ENCODE assay signal across 8 mouse cellular contexts in genomic region chr7:117303705-117304104, GRCm38 (mm10).
A peak's percentile ranks its signal among the peaks of the same experiment; 100 is the strongest.
DNase-seq lines count a peak whose midpoint lies in the region; ATAC-seq lines count a peak whose summit lies in the region.

No protein-coding gene starts in this region.

- H3K9me3 ChIP-seq in kidney, embryonic 14.5 days (ENCODE audit: control insufficient read depth, low read length) = no peaks in the 10 kb centered on the region
- H3K9me3 ChIP-seq in forebrain, embryonic 11.5 days (ENCODE audit: control insufficient read depth, low read length) = no peaks in the 10 kb centered on the region

- intact Hi-C loops in heart, postnatal 14 days (cut with DNase I) = loop anchor here (5.0 kb wide), 1 partner anchor 74 kb away; no protein-coding TSS in a partner anchor

- no peaks in the 10 kb centered on the region for H3K4me1 ChIP-seq in kidney, embryonic 14.5 days (ENCODE audit: control insufficient read depth, insufficient read depth, low read length)
- no peaks in the 10 kb centered on the region for H3K4me1 ChIP-seq in forebrain, embryonic 11.5 days (replicated peaks; ENCODE audit: control insufficient read depth, insufficient read depth, low read length)

- DNase-seq in kidney, adult 18-20 months = peak; percentile 3
- DNase-seq in 3T3-L1 (ENCODE audit: low read depth, low spot score) = peak; percentile 63
- peak; percentile 72 for DNase-seq in NIH3T3 (ENCODE audit: low read depth)
- DNase-seq in heart, postnatal 14 days = peak; percentile 25 to 54
- peak; percentile 25 for DNase-seq in retina, embryonic 14.5 days (ENCODE audit: low spot score)
- DNase-seq in forebrain, embryonic 11.5 days (ENCODE audit: low spot score) = no peak

- H3K4me2 ChIP-seq in kidney, embryonic 14.5 days (replicated peaks; ENCODE audit: low read depth, low read length) = no peak overlapping the region
- no peak overlapping the region for H3K4me2 ChIP-seq in forebrain, embryonic 11.5 days (ENCODE audit: low read depth, low read length, severe bottlenecking)

- H3K4me3 ChIP-seq in kidney, embryonic 14.5 days (ENCODE audit: low read length) = no peak overlapping the region
- no peak overlapping the region for H3K4me3 ChIP-seq in forebrain, embryonic 11.5 days (ENCODE audit: low read depth, low read length)

- no peak overlapping the region for H3K9ac ChIP-seq in kidney, embryonic 14.5 days (ENCODE audit: low read depth, low read length)
- no peak overlapping the region for H3K9ac ChIP-seq in forebrain, embryonic 11.5 days (ENCODE audit: low read length)

- no peak for ATAC-seq in kidney, embryonic 14.5 days (ENCODE audit: low FRiP score, low TSS enrichment)
- no peak for ATAC-seq in erythroblast, adult 5-6 weeks (replicated peaks; ENCODE audit: low FRiP score, poor library complexity, severe bottlenecking)
- no peak for ATAC-seq in forebrain, embryonic 11.5 days (replicated peaks; ENCODE audit: low FRiP score)

- no peaks in the 10 kb centered on the region for H3K36me3 ChIP-seq in kidney, embryonic 14.5 days (ENCODE audit: control insufficient read depth, insufficient read depth, low read length)
- no peaks in the 10 kb centered on the region for H3K36me3 ChIP-seq in forebrain, embryonic 11.5 days (ENCODE audit: control insufficient read depth, insufficient read depth, low read length)

- WGBS in kidney, embryonic 14.5 days = 27% methylated on average over 2 of the region's 2 CpGs
- 59% methylated on average over 2 of the region's 2 CpGs for WGBS in forebrain, embryonic 11.5 days

- H3K27me3 ChIP-seq in kidney, embryonic 14.5 days (ENCODE audit: control insufficient read depth, insufficient read depth, low read length) = no peaks in the 10 kb centered on the region
- no peaks in the 10 kb centered on the region for H3K27me3 ChIP-seq in forebrain, embryonic 11.5 days (ENCODE audit: control insufficient read depth, insufficient read depth, low read length)

- H3K27ac ChIP-seq in kidney, embryonic 14.5 days (ENCODE audit: low read depth, low read length) = no peak overlapping the region
- H3K27ac ChIP-seq in forebrain, embryonic 11.5 days (ENCODE audit: low read depth, low read length) = no peak overlapping the region
